9 mouse cellular contexts compared by ENCODE assay signal in genomic region chr5:134437459-134437827, GRCm38 (mm10). TPM values are rescaled to one million over a fixed set of nuclear protein-coding genes. Genes with fewer than 3 reads are reported as not detected.
A peak's percentile ranks its signal among the peaks of the same experiment; 100 is the strongest.
DNase-seq lines count a peak whose midpoint lies in the region; ATAC-seq and TF ChIP-seq lines count a peak whose summit lies in the region.
"Had no signal": no experiment of that assay in that cellular context is flagged by ENCODE, and none has a peak within 500 bp of the region (broad histone marks: within the 10 kb centered on the region; RNA-seq: fewer than 3 reads in every experiment).

No protein-coding gene starts in this region.

- H3K27ac ChIP-seq in heart, embryonic 11.5 days (ENCODE audit: low read depth, low read length) = no peak overlapping the region
- H3K27ac ChIP-seq in midbrain, embryonic 16.5 days (ENCODE audit: low read length) = peak overlapping the region; percentile 24; the same call in 1 of the 2 replicates

- TF ChIP-seq CTCF in E14TG2a.4 (conservative IDR thresholded peaks at IDR 0.05; ENCODE audit: low read length) = no peak

- no peaks in the 10 kb centered on the region for H3K9me3 ChIP-seq in heart, embryonic 11.5 days (replicated peaks; ENCODE audit: control insufficient read depth, low read length)
- H3K9me3 ChIP-seq in E14TG2a.4 (ENCODE audit: low read length) = peaks cover 13% of the 10 kb centered on the region
- H3K9me3 ChIP-seq in midbrain, embryonic 16.5 days (replicated peaks; ENCODE audit: control insufficient read depth, low read length, poor library complexity, severe bottlenecking) = no peaks in the 10 kb centered on the region
- H3K9me3 ChIP-seq: G1E had no signal

- 0 out of 2 replicates have a peak, but pooled peaks cover 3% of the 10 kb centered on the region for H3K36me3 ChIP-seq in heart, embryonic 11.5 days (ENCODE audit: control insufficient read depth, insufficient read depth, low read length)
- peaks cover 48% of the 10 kb centered on the region for H3K36me3 ChIP-seq in E14TG2a.4 (ENCODE audit: insufficient read depth, low read length)
- H3K36me3 ChIP-seq in midbrain, embryonic 16.5 days (ENCODE audit: control insufficient read depth, insufficient read depth, low read length) = no peaks in the 10 kb centered on the region; the same call in 1 of the 2 replicates
- H3K36me3 ChIP-seq: G1E had no signal

- peaks cover 65% of the 10 kb centered on the region for H3K4me1 ChIP-seq in heart, embryonic 11.5 days (ENCODE audit: control insufficient read depth, insufficient read depth, low read length)
- H3K4me1 ChIP-seq in E14TG2a.4 (replicated peaks; ENCODE audit: low read depth, low read length) = peaks cover 97% of the 10 kb centered on the region
- peaks cover 18% of the 10 kb centered on the region for H3K4me1 ChIP-seq in midbrain, embryonic 16.5 days (ENCODE audit: control insufficient read depth, insufficient read depth, low read length)

- 71% methylated on average over 14 of the region's 14 CpGs for WGBS in heart, embryonic 11.5 days (ENCODE audit: insufficient replicate concordance)
- 76% methylated on average over 14 of the region's 14 CpGs for WGBS in midbrain, embryonic 16.5 days

- H3K4me2 ChIP-seq in heart, embryonic 11.5 days = no peak overlapping the region
- H3K4me2 ChIP-seq in midbrain, embryonic 16.5 days (ENCODE audit: low read length) = no peak overlapping the region

- intact Hi-C loops in heart, postnatal 10 days (cut with DNase I) = no loop called here

- H3K4me3 ChIP-seq in heart, embryonic 11.5 days (ENCODE audit: low read depth, low read length) = no peak overlapping the region
- H3K4me3 ChIP-seq in E14TG2a.4 (replicated peaks; ENCODE audit: low read length) = peak overlapping the region; percentile 62
- no peak overlapping the region for H3K4me3 ChIP-seq in midbrain, embryonic 16.5 days (ENCODE audit: low read depth, low read length)

- H3K9ac ChIP-seq in heart, embryonic 11.5 days (ENCODE audit: low read depth, low read length) = no peak overlapping the region
- no peak overlapping the region for H3K9ac ChIP-seq in midbrain, embryonic 16.5 days (ENCODE audit: low read depth, low read length)

- H3K27me3 ChIP-seq in heart, embryonic 11.5 days (ENCODE audit: control insufficient read depth, insufficient read depth, low read length) = no peaks in the 10 kb centered on the region
- no peaks in the 10 kb centered on the region for H3K27me3 ChIP-seq in E14TG2a.4 (ENCODE audit: insufficient read depth, low read length)
- no peaks in the 10 kb centered on the region for H3K27me3 ChIP-seq in midbrain, embryonic 16.5 days (ENCODE audit: control insufficient read depth, insufficient read depth, low read depth, low read length)

- DNase-seq in heart, adult 11 months = peak; percentile 98
- peak; percentile 63 to 68 for DNase-seq in cerebellum, postnatal 14 days
- peak; percentile 81 to 87 for DNase-seq in heart, postnatal 10 days
- peak; percentile 26 to 36 for DNase-seq in layer of hippocampus, postnatal 14 days (ENCODE audit: low spot score in 2 of 2)
- no peak for DNase-seq in embryo, embryonic 9.5 days (ENCODE audit: extremely low spot score)

- ATAC-seq in heart, embryonic 11.5 days (replicated peaks; ENCODE audit: insufficient number of reproducible peaks, low FRiP score, low TSS enrichment) = no peak
- ATAC-seq in midbrain, embryonic 16.5 days = no peak

RNA-seq across cellular contexts. Expression of gene Gtf2ird1, which starts 19.1 kb away (rescaled TPM):
- 49.0 and 55.7 TPM in 2 replicates for polyA plus RNA-seq in heart, embryonic 11.5 days (2014; fragmentation: Nextera tagmentation; extraction: Ambion mirVana)
- 10 to 100 TPM; 43.3 to 45.5 TPM for total RNA-seq in heart, postnatal 10 days (2021)
- 10 to 100 TPM; 28.0 to 35.0 TPM for total RNA-seq in layer of hippocampus, postnatal 14 days (2021)
- 74.3 and 81.5 TPM in 2 replicates for polyA plus RNA-seq in midbrain, embryonic 16.5 days (2015; fragmentation: Nextera tagmentation; extraction: Ambion mirVana)
